Mouse (Mus musculus) naive thymus-derived CD4-positive, alpha-beta T cell, adult 2 months (primary cell): ENCODE measurements around the gene Gad1.

Experiments
- DNase-seq: peaks from one replicate; pipeline ENCODE4 v3.0.0-alpha.2; 2011; ENCODE audit warnings: low read depth

Gene Gad1

DNA sequence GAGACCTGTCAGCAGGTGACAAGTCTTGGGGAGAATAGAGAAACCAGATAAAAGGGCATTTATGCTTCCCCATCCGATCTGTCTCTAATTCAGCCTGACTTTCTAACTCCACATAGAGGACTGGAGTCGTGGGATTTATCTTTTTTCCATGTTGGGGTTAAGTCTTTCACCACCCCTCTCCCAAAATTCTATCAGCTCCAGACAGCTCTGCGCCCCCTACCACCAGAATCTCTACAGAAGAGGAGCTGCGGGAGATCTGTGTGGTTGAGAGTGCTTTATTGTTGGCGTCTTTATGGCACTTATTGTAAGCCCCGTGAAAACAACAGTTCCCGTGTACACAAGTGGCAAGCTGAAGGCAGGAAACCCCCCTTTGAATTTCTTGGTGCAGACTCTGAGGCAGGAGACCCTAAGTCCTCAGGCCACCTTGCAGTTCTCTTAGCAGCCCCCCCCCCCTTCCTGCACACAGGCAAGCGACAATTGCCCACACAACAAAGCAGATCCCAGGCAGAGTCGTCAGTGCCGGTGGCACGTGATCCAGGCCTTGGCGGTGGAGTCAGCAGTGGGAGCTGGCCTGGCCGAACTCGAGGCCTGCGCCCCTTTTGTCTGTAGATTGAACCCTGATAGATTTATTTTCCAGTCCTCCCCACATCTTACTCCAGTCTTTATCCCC lies 11.9 kb downstream of the Gad1 start:
- DNase-seq: no peak

DNA sequence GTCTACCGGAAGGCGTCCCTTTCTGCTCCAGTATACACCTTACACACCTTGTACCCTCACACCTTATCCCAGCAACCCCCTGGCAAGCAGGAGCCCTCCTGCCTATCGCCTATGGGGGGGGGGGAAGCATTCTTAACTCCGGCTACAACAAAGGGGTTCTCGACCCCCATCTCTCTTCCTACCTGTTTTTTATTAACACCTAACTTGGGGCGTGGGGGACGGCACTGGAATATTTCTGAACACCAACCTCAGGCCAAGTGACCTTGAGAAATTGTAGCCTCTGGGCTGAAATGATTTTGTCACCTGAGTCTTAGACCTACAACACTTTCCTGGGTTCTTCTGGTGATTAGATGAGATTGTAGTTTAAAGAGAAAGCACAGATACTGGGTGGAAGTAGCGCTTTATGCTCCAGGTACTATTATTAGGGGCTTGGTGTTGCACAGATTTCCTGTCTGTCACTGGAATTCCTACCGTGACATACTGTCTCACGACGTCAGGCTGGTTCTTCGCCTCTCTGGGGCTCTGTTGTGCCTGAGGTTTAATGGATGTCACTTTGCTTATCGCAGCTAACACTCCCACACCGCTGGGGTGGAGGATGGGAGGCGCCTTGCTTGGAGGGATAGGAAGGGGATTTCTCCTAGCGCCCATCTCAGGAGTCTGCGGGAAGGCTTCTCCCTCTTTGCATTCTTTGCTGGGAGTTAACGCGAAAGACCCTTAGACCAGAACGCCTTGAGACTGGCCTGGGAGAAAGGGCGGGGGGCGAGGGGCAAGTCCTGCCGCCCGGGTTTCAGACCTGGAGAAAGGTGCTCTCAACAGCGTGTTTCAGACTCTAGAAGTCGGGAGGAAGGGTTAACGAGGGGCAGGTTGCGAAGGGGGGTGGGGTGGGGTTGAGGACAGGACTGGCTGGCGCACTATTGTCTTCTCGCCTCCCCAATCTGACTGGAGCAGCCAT lies 13.1 kb downstream of the Gad1 start:
- DNase-seq: no peak

DNA sequence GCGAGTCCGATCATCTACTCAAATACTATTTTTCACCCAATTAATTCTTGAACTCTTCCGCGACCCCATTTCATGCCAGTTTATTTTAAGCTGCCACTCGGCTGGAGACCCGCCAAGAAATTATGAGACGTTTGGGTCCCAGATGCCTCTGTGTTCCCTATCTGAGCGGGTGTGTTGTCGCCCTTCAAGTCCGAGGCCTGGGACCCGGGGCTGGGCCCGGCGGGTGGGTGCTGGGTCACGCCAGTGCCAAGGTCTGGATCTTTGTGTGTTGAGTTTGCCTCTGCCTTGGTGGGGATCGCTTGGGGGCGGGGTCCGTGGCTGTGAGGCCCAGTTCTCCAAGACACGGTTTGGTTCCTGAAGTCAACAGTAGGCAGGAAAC lies 13.7 kb downstream of the Gad1 start:
- no peak for DNase-seq

DNA sequence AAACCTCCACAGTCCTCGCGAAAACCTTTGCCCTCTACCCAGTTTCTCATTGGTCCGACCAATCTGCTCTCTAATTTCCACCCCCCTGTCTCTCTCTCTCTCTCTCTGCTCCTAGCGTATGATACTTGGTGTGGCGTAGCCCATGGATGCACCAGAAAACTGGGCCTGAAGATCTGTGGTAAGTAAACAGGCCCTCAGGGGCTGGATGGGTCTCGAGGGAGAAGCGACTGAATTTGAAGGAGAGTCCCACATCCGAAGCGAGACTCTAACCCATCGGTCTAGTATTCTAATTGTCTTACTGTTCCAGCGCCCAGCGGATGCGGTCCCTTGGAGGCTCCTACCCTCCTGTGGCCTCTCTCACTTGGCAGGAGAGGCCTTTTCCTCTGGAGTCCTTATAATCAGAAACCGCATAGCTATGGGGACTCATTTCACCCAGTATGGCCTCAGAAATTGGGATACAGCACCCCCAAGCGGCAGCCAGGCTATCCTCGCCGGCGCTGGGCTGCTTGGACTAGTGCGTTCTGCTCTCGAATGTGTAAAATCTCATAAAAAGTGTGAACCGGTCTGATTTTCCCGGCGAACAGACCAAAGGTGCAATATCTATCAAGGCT lies 14.3 kb downstream of the Gad1 start:
- no peak for DNase-seq

DNA sequence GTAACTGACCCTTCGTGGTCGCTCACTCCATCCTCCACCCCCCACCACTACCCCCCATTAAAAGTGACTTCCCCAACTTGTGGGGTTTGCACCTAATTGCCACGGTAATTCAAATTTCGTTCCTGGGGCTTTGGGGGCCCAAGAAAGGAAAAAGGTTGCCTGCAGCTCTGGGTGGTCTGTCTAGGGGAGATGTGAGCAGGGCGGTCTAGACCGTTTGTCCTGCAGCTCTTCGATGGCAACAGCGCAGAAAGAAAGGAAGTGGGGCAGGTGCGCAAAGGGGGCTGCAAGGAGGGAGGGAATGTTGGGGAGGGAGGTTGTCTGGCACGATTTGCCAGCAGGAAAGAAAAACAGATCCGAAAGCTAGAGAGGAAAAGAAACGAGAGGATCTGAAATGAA lies 14.8 kb downstream of the Gad1 start:
- no peak for DNase-seq

DNA sequence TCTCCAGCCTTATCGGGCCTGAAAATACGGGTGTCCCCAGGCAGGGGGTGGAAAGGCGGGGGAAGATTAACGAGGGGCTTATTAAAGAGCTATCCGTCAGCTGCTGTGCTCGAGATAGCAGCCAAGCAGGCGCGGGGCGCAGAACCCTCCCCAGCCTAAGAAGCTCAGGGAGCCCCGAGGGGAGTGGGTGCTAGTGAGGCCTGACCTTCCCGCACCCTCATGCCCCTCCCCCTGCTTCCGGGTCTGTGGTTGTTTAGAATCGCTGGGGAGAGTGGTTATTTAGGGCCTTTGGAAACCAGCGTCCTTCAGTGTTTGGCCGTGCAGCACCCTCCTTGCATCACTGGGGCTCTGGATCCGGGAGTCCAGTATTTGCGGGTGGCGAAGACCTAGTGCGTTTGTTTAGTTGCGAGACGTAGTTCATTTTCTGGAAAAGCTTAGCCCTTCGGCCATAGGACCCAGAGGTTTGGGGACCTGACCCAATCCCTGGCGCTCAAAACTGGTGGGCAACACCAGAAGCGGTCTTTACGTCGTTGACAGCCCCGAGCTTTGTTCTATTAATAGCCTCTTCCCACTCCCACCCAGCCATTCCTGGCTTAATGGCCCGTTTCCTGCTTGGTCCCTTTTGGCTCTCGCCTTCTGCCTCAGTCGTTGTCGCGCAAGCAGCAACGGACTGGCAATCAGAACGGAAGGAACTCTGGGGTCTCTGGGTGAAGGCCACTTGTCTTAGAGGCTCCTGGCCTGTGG lies 15.5 kb downstream of the Gad1 start:
- no peak for DNase-seq

DNA sequence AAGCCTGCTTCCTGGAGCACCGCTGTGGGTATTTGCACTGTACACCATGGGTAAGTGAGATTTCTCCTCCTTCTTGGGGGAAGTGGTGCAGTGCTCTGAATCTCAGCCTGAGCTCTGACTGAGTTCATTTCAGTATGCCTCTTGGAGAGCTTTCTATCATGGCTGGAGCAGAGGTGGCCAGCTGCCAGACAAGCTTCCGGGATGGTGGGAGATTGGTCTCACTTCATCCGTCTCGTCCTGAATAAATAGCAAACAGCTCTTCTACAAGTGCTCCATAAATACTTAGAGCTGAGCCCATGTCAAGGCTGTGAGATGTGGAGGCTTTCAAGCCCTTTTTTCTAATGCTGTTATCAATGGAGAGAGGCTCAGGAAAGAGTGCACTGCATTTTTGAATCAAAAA lies 18.8 kb downstream of the Gad1 start:
- DNase-seq: no peak

DNA sequence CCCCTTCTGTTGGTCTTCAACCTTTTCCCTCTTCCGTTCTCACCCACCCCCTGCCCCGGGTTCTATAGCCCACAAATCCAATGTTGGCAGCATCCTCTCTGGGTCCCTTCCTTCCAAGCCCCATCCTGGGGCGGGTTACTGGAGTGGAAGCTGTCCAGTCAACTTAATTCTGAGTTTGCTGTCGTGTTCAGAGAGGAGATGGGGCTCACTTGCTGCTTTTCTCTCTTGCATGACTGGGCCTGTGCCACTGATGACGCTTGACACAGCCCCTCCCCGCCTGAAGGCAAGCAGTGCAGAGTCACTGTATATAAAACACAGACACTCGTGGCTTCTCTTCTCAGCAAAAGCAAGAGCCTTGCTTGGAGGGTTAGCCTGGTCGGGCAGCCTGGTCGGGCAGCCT lies 19.4 kb downstream of the Gad1 start:
- no peak for DNase-seq

DNA sequence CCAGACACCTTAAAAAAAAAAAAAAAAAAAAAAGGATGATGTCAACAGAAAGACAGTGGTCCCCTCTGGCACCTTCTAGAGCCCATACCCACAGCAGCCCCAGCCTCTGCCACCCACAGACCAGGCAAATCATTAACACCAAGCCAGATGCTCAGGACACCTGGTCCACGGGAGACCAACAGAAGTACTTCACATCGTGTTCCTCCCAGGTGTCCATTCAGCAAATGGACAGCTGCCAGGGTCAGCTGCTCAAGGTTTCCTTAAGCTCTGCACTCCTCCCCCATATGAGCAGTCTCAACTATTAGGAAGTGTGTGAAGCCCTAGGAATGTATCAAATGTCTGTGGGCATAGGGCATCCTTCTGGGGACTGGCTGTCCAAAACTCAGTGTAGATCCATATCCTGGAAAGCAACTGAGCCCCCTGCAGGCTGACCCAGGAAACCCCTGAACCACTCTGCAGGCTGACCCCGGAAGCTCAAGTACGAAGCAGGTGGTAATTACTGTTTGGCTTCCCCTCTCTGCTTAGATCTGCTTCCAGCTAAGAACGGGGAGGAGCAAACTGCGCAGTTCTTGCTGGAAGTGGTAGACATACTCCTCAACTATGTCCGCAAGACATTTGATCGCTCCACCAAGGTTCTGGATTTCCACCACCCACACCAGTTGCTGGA lies 20.8 kb downstream of the Gad1 start:
- DNase-seq: no peak

DNA sequence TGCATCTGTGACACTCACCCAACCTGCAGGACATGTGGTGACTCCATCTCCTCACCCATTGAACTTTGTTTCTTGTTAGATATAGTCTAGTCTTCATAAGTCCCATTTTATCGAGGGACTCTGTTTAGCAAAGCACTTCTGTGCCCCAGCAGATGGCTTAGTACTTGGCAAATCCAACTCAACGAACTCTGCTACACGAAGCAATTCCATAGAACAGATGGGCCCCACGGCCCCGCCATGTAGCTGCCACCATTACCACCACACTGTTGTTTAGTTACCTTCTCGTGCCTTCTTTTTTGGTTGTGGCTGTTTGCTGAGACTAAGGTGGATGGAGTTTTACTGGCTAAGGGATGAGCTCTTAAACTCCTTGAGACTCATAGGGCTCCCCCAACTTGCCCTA lies 35.3 kb downstream of the Gad1 start:
- DNase-seq: no peak

DNA sequence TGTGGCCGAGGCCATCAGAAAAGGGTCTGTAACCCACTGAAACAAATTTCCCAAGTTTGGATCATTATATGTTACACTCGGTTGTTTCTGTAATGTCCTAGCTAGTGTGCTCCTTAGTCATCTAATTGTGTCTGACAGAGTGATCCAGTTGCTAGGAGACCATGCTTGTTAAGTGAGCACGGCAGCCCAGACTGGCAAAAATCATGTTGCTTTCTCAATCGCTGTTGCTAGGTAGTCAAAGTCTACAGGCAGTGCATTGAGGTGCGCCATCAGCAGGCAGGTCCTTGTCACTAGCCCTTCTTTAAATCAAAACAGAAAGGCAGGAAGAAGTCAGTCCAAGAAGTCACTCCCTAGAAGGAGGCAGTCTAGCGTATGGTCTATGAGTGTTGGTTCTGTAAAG lies 39.6 kb downstream of the Gad1 start:
- DNase-seq: no peak

DNA sequence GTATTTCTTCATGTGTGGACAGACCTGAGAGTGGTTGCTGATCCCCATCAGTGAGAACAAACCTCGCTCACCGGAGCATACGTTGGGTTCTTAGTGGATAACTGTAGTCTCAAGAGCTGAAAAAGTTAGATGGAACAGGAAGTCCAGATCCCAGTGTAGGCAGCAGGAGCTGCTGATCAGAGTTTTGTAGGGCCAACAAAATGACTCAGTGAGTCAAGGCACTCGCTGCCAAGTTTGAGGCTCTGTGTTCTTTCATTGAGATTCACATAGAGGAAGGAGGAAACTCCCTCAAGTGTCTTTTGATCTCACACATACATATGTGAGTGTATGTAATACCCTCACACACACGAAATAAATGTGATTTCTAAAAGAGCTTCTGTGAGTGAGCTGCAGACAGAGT lies 40.8 kb downstream of the Gad1 start:
- no peak for DNase-seq

DNA sequence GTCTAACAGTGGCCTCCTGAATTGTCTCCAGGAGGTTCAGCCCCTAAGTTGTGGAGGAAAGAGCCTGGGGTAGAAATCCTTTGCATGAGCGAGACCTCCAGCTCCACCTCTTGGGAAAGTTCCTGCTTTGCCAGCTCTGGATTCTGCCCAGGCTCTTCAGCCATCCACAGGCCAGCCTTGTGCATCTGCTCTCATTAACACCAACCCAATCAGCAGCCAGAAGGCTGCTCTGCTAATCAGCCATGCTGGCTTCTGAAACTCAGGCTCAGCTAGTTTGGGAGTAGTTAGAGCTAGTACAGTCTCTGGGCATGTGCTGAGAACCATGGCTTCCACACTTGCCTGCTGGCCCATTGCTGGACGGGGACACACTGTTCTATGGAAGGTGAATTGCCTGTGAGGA lies 43.0 kb downstream of the Gad1 start:
- no peak for DNase-seq

DNA sequence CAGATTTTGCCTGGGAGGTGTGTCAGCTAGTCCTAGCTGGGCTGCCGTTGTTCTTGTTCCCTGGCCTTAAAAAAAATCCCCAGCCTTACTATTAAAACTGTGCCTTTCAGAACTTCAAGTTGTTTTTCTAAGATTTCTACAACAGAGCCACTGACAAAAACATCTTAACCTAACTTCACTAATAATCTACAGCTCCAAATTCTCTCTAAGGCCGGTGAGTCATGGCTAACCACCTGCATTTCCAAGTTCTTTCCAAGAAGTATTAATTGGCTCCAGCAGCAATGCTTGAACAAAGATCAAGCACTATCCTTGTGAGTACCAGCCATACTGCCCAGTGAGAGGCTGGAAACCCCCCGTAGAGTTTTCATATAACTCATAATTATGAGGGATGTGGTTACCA lies 56.9 kb downstream of the Gad1 start:
- no peak for DNase-seq

DNA sequence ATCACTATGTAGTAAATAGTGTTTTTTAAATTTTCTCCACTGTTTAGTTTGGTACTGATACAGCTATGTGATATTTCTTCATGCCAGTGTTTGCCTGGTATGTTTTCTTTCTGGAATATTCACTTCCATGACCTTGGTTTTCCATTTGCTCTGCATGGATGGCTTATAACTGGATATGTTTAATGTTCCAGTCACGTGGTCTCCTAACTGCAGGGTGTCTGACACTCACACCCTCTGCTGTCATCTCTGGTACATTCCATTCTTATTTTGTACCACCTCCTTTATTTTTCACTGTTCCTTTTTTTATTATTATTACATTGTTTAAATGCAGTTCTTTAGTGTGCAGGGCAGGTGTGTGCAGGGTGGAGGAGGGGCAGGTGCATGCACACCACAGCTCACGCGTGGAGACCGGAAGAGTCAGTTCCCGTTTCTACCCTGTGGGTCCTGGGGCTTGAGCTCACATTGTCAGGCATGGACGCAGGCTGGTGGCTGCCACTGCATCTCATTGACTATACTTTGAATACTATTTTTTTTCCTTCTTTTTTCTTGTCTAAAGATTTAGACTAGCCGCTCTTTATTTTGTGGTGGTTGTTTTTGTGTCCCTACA lies 62.0 kb downstream of the Gad1 start:
- no peak for DNase-seq

DNA sequence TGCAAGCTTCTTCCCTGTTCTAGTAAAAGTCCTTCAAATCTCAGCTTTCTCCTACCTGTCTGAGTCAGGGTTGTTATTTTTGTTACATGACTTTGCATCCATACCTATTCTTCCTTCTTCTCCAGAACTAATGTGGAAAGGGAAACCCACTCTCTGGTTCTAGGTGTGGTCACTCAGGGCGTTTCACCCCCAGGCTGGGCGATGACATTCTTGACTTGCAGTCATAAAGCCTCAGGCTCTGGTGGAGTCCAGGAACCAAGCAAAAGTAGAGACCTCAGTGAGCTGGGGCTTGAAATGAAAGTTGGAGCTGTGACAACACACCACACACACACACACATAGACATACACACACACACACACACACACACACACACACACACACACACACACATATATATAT lies 63.2 kb downstream of the Gad1 start:
- DNase-seq: no peak

DNA sequence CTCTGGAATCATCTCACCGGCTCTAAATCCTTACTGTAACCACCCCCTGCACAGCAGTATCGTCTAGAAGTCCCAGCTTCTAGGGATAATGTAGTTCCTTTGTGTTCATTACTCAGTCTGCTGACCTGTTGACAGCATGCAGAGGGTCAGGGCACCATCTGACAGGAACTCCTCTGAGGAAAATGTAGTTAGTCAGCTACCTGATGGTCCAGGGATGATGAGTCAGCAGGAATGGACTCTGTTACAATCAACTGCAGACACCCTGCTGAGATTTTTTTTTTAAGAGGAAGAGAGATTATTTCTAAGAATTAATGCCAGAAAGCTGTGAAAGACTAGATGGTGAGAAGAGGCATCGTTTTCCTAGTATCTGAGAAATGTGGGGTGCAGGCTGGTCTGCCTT lies 63.7 kb downstream of the Gad1 start:
- DNase-seq: no peak

DNA sequence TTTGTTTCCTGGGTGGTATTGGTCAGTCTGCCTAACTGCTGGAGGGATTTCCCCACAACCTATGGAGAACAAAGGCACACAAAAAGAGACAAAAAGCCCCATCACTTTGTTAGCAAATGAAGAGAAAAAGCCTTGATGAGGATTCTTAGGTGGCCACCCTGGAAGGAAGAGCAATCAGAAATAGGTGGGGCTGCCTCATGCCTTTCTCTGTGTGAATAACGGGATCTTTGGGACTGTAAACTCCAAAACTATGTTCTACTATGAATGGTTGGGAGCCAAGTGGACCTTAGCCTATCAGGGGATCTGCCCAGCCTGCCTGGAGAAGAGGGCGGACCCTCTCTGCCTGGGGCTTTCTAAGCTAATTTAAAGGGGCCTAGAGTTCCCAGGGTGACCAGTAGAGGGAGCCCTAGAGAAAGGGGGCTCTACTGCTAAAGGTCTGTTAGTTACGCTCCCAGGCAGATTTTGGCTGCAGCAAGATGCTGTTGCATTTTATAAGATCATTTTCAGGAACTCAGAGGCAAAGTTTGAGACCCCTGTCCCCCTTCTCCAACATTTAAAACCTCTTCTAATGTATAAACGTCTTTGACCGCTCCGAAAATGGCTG lies 66.5 kb downstream of the Gad1 start:
- DNase-seq: peak; percentile 19

DNA sequence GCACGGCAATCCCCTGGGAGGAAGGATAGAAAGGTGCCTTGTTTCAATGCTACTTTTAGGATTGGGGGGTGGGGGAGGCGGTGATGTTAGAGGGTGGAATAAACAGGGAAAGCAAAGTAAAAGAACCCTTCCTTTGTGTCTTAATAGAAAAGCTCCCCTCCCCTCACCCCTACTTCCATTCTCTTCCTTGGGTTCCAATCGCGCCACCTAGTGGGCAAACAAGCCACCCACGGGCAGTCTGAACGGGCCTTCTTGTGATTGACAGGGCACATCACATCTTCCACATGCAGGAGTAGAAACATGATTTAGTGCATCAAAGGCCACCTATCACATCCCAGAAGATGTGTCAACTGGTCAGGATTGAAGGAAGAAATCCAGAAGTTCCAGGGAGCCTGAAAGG lies 67.4 kb downstream of the Gad1 start:
- DNase-seq: peak; percentile 25

DNA sequence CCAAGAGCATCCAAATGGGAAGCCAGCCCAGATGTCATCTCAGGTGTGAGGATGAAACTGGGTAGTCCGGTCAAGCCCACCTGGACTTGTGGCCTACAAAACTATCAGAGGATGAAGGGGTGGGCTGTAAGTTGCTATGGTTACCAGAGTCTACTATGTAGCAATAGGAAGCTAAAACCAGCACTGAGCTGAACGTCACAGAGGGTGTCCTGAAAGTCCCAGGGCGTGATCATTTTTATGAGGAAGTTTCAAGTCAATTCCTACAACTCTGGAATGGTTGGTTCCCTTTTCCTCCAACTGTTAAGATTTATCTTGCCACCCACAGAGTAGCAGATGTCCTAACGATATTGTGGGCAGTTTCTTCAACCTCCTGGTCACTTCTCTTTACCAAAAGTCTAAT lies 69.4 kb downstream of the Gad1 start:
- DNase-seq: no peak

DNA sequence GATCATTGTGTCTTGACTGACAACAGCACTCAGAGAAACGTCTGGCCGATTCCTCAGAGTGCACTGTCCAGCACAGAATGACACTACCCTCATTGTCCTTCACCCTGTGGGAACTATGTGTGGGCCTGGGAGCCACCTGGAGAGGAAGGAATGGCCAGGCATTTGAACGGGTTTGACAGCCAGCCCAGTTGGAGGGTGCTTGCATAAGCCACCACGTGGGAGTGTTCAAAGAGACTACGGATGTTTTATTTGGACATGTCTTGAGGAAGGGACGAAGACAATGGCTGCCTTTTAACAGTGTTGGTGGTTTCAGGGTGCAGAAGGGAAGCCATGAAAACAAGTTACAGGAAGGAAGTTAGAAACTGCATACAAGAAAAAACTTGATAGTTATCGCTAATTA lies 72.9 kb downstream of the Gad1 start:
- DNase-seq: no peak
